ENCODE assay signal across 8 mouse cellular contexts in the genomic region with DNA sequence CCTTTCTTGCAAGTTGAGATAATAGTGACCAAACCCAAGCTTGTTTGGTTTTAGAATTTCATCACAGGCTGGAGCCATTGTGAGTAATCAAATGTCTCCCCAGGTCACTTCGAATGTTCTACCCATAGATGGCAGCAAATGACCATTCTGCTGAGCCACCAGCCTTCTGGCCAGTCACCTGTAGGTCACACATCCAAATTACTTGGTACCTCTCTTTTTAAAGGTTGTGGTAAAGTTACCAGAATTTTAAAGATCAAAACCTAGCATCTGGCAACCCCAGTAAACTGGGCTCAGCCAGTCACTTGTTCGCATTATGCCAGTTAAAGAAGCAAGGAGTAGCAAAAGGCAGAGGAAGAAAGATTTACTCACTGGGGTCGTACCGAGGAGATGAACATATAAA. TPM values are rescaled to one million over a fixed set of nuclear protein-coding genes. Genes with fewer than 3 reads are reported as not detected.
DNase-seq lines count a peak whose midpoint lies in the region; ATAC-seq and TF ChIP-seq lines count a peak whose summit lies in the region.
"Had no signal": no experiment of that assay in that cellular context is flagged by ENCODE, and none has a peak within 500 bp of the region (broad histone marks: within the 10 kb centered on the region; RNA-seq: fewer than 3 reads in every experiment).

No protein-coding gene starts in this region.

- peak; percentile 57 for DNase-seq in ovary, postnatal 14 days (ENCODE audit: low spot score)
- DNase-seq in ovary, adult 18-20 months (ENCODE audit: low spot score) = no peak
- peak; percentile 71 for DNase-seq in NIH3T3 (ENCODE audit: low read depth)
- peak; percentile 45 to 47 for DNase-seq in heart, adult 2 months
- peak; percentile 49 for DNase-seq in liver, postnatal 0 days
- DNase-seq in spleen, postnatal 36 days (ENCODE audit: low spot score in 2 of 2) = peak; percentile 18 to 34

- no peak overlapping the region for H3K27ac ChIP-seq in heart, adult 2 months
- no peak overlapping the region for H3K27ac ChIP-seq in liver, postnatal 0 days (ENCODE audit: low read depth)
- H3K27ac ChIP-seq: hindbrain, embryonic 15.5 days had no signal

- no peak overlapping the region for H3K9ac ChIP-seq in heart, adult 2 months (ENCODE audit: low read depth, low read length)
- no peak overlapping the region for H3K9ac ChIP-seq in liver, postnatal 0 days (replicated peaks)
- H3K9ac ChIP-seq: hindbrain, embryonic 15.5 days had no signal

- TF ChIP-seq POLR2A in heart, adult 2 months (IDR thresholded peaks at IDR 0.05; ENCODE audit: insufficient read depth, low read depth, low read length) = no peak

- H3K79me2 ChIP-seq in heart, adult 2 months (replicated peaks; ENCODE audit: control insufficient read depth, insufficient read depth, low read length) = no peaks in the 10 kb centered on the region

- peak; percentile 72; the same call in 1 of the 2 replicates for ATAC-seq in cerebellum, adult (ENCODE audit: insufficient number of reproducible peaks, low FRiP score, low TSS enrichment)
- ATAC-seq in liver, postnatal 0 days = no peak

- TF ChIP-seq CTCF in heart, adult 2 months (IDR thresholded peaks at IDR 0.05) = no peak; the same call in 1 of the 2 replicates
- peak; percentile 81 for TF ChIP-seq CTCF in liver, postnatal 0 days (IDR thresholded peaks at IDR 0.05; ENCODE audit: low read depth)

- no peak overlapping the region for H3K4me3 ChIP-seq in heart, adult 2 months
- H3K4me3 ChIP-seq in liver, postnatal 0 days (ENCODE audit: low read depth, low read length) = no peak overlapping the region
- H3K4me3 ChIP-seq: hindbrain, embryonic 15.5 days had no signal

- WGBS in heart, adult 2 months = 58% methylated on average over 4 of the region's 4 CpGs
- 58% methylated on average over 4 of the region's 4 CpGs for WGBS in liver, postnatal 0 days (ENCODE audit: insufficient replicate concordance)

- H3K9me3 ChIP-seq in liver, postnatal 0 days (ENCODE audit: low read length) = no peaks in the 10 kb centered on the region
- H3K9me3 ChIP-seq: hindbrain, embryonic 15.5 days had no signal

- TF ChIP-seq EP300 in heart, adult 2 months (IDR thresholded peaks at IDR 0.05; ENCODE audit: insufficient read depth, low read depth, low read length) = peak; percentile 81; the same call in 1 of the 2 replicates
- no peak for TF ChIP-seq EP300 in liver, postnatal 0 days (IDR thresholded peaks at IDR 0.05; ENCODE audit: low read depth)

- H3K36me3 ChIP-seq in heart, adult 2 months (ENCODE audit: control insufficient read depth, insufficient read depth, low read length) = no peaks in the 10 kb centered on the region
- H3K36me3 ChIP-seq in liver, postnatal 0 days (replicated peaks; ENCODE audit: insufficient read depth, low read length) = no peaks in the 10 kb centered on the region
- H3K36me3 ChIP-seq: hindbrain, embryonic 15.5 days had no signal

- intact Hi-C loops in heart, adult 2 months (cut with DNase I) = loop anchor here (1.0 kb wide), 2 partner anchors 129 to 143 kb away; no protein-coding TSS in a partner anchor

- H3K27me3 ChIP-seq in heart, adult 2 months (ENCODE audit: control insufficient read depth, insufficient read depth, low read length) = 0 out of 2 replicates have a peak, but pooled peaks cover 1% of the 10 kb centered on the region
- peaks cover 4% of the 10 kb centered on the region; the same call in 1 of the 2 replicates for H3K27me3 ChIP-seq in liver, postnatal 0 days (ENCODE audit: insufficient read depth, low read length)
- H3K27me3 ChIP-seq: hindbrain, embryonic 15.5 days had no signal

- no peak overlapping the region for H3K4me2 ChIP-seq in liver, postnatal 0 days (ENCODE audit: low read depth, low read length)
- H3K4me2 ChIP-seq: hindbrain, embryonic 15.5 days had no signal

- no peaks in the 10 kb centered on the region for H3K4me1 ChIP-seq in heart, adult 2 months (ENCODE audit: control insufficient read depth, insufficient read depth, low read length)
- H3K4me1 ChIP-seq in liver, postnatal 0 days (ENCODE audit: insufficient read depth) = no peaks in the 10 kb centered on the region
- H3K4me1 ChIP-seq: hindbrain, embryonic 15.5 days had no signal

RNA-seq across cellular contexts. Expression of gene Rnf182, which starts 19.6 kb away (rescaled TPM):
- under 1 TPM; 0.05 to 0.07 TPM for total RNA-seq in heart, adult 2 months (2021)
- 0.12 and 0.16 TPM in 2 replicates for polyA plus RNA-seq in heart, adult 2 months (2012; rRNA removed)
- polyA plus RNA-seq in liver, postnatal 0 days (2015; fragmentation: Nextera tagmentation; extraction: Ambion mirVana) = not detected in 2 replicates

RNA-seq across cellular contexts. Expression of gene Mcur1, which starts 35.9 kb away (rescaled TPM):
- total RNA-seq in heart, adult 2 months (2021) = 10 to 100 TPM; 43.9 to 49.8 TPM
- 26.4 and 41.6 TPM in 2 replicates for polyA plus RNA-seq in heart, adult 2 months (2012; rRNA removed)
- polyA plus RNA-seq in liver, postnatal 0 days (2015; fragmentation: Nextera tagmentation; extraction: Ambion mirVana) = 8.8 and 8.9 TPM in 2 replicates
